Mouse (Mus musculus) spleen, adult 2 months (tissue): ENCODE measurements around the gene Sema3c. TPM values are rescaled to one million over a fixed set of nuclear protein-coding genes. Genes with fewer than 3 reads are reported as not detected.

Experiments
- DNase-seq, 2 experiments: peaks; one replicate each; pipeline versions ENCODE4 v3.0.0 to v3.0.0-alpha.2; 2012 to 2021; ENCODE audit warnings: low spot score in 2 of 2, low read depth in 1 of 2
- H3K27ac ChIP-seq: fragments of 200-500 bp; 2 replicates; pipeline ENCODE4 v1.5.1; 2012; ENCODE audit warnings: low read length, inconsistent platforms; ENCODE audit not compliant: insufficient read depth
- H3K27me3 ChIP-seq: fragments of 200-500 bp; 2 replicates; pipeline ENCODE4 v1.6.1; 2012; ENCODE audit warnings: mild to moderate bottlenecking, moderate library complexity, low read length, inconsistent platforms; ENCODE audit not compliant: control insufficient read depth, insufficient read depth
- H3K36me3 ChIP-seq: fragments of 200-500 bp; 2 replicates; pipeline ENCODE4 v1.6.1; 2012; ENCODE audit warnings: mild to moderate bottlenecking, low read length, inconsistent platforms; ENCODE audit not compliant: control insufficient read depth, insufficient read depth
- H3K4me1 ChIP-seq: fragments of 200-500 bp; 2 replicates; pipeline ENCODE4 v1.6.1; 2011; ENCODE audit warnings: inconsistent platforms; ENCODE audit not compliant: control insufficient read depth, insufficient read depth, insufficient read length
- H3K4me3 ChIP-seq: fragments of 200-500 bp; 2 replicates; pipeline ENCODE4 v1.5.1; 2011; ENCODE audit warnings: mild to moderate bottlenecking, inconsistent platforms; ENCODE audit not compliant: insufficient read depth, insufficient read length; ENCODE audit errors: extremely low read depth
- CTCF ChIP-seq: fragments of 200-500 bp; IDR thresholded peaks from 2 replicates; pipeline ENCODE4 v1.5.1; 2011; ENCODE audit warnings: mild to moderate bottlenecking, inconsistent platforms; ENCODE audit not compliant: insufficient read depth, insufficient read length, insufficient replicate concordance; ENCODE audit errors: extremely low read depth
- POLR2A ChIP-seq: fragments of 200-500 bp; IDR thresholded peaks from 2 replicates; pipeline ENCODE4 v1.6.1; 2011; ENCODE audit warnings: low read depth, low read length, inconsistent platforms
- WGBS: fragments of 180-500 bp; shearing (Covaris S2); methylation state at CpG from one replicate; pipeline ENCODE4 v1.1.7; 2018; 5-methylcytosine and 5-hydroxymethylcytosine counted together
- polyA plus RNA-seq: library from polyadenylated mRNA; depleted of rRNA; stranded (reverse); fragments of >200 nt; gene quantifications from 2 replicates; pipeline ENCODE4 v1.2.3, GENCODE M21; 2012

Sema3c gene
- polyA plus RNA-seq, 1 experiment: 0.35 TPM

- Histone ChIP-seq H3K4me1 (no peaks in the 10 kb centered on the region), H3K4me3 (no peak overlapping the region), H3K36me3 (no peaks in the 10 kb centered on the region), H3K27me3 (no peaks in the 10 kb centered on the region), H3K27ac (no peak overlapping the region)
- TF ChIP-seq POLR2A: no peak
- TF ChIP-seq CTCF: no peak
- no peak for DNase-seq
- 78% methylated on average over 5 of the region's 5 CpGs for WGBS
These were observed 115.5 kb downstream of the Sema3c start for GRCm38 (mm10) chr5:17689604-17690003.

- DNase-seq: no peak
- H3K27ac ChIP-seq: no peak overlapping the region
- H3K27me3 ChIP-seq: no peaks in the 10 kb centered on the region
- TF ChIP-seq CTCF (no peak), POLR2A (no peak)
- H3K4me3 ChIP-seq: no peak overlapping the region
- H3K4me1 ChIP-seq: no peaks in the 10 kb centered on the region
- WGBS: 81% methylated on average over 2 of the region's 2 CpGs
- H3K36me3 ChIP-seq: no peaks in the 10 kb centered on the region
These were observed 121.3 kb downstream of the Sema3c start for GRCm38 (mm10) chr5:17695366-17695765.

- Histone ChIP-seq H3K4me1 (no peaks in the 10 kb centered on the region), H3K27me3 (no peaks in the 10 kb centered on the region), H3K27ac (no peak overlapping the region), H3K36me3 (no peaks in the 10 kb centered on the region), H3K4me3 (no peak overlapping the region)
- WGBS: 92% methylated on average over 2 of the region's 2 CpGs
- no peak for DNase-seq
- TF ChIP-seq POLR2A (no peak), CTCF (no peak)
These were observed 124.8 kb downstream of the Sema3c start for GRCm38 (mm10) chr5:17698905-17699304.

GRCm38 (mm10) chr5:17704160-17704559 is 130.1 kb downstream of the Sema3c start:
- no peak overlapping the region for H3K27ac ChIP-seq
- DNase-seq: no peak
- no peak overlapping the region for H3K4me3 ChIP-seq
- H3K4me1 ChIP-seq: no peaks in the 10 kb centered on the region
- no peaks in the 10 kb centered on the region for H3K27me3 ChIP-seq
- no peaks in the 10 kb centered on the region for H3K36me3 ChIP-seq
- TF ChIP-seq CTCF: no peak
- no peak for TF ChIP-seq POLR2A
- 63% methylated on average over 3 of the region's 3 CpGs for WGBS

- H3K36me3 ChIP-seq: no peaks in the 10 kb centered on the region
- H3K4me1 ChIP-seq: no peaks in the 10 kb centered on the region
- no peaks in the 10 kb centered on the region for H3K27me3 ChIP-seq
- TF ChIP-seq CTCF (no peak), POLR2A (no peak)
- H3K4me3 ChIP-seq: no peak overlapping the region
- no peak overlapping the region for H3K27ac ChIP-seq
- no peak for DNase-seq
- 65% methylated on average over 3 of the region's 3 CpGs for whole genome bisulfite sequencing
These were observed 133.0 kb downstream of the Sema3c start for GRCm38 (mm10) chr5:17707086-17707485.

GRCm38 (mm10) chr5:17712374-17712773 is 138.3 kb downstream of the Sema3c start:
- 71% methylated on average over 4 of the region's 4 CpGs for WGBS
- H3K27me3 ChIP-seq: no peaks in the 10 kb centered on the region
- no peak overlapping the region for H3K4me3 ChIP-seq
- no peak for DNase-seq
- H3K27ac ChIP-seq: no peak overlapping the region
- no peaks in the 10 kb centered on the region for H3K36me3 ChIP-seq
- TF ChIP-seq POLR2A: no peak
- no peak for TF ChIP-seq CTCF
- H3K4me1 ChIP-seq: no peaks in the 10 kb centered on the region

- no peaks in the 10 kb centered on the region for H3K27me3 ChIP-seq
- no peak for TF ChIP-seq CTCF
- no peak for TF ChIP-seq POLR2A
- H3K27ac ChIP-seq: no peak overlapping the region
- no peaks in the 10 kb centered on the region for H3K4me1 ChIP-seq
- no peak for DNase-seq
- WGBS: 91% methylated on average over 1 of the region's 1 CpGs
- no peaks in the 10 kb centered on the region for H3K36me3 ChIP-seq
- no peak overlapping the region for H3K4me3 ChIP-seq
These were observed 141.1 kb downstream of the Sema3c start for GRCm38 (mm10) chr5:17715206-17715605.
